Mouse (Mus musculus) frontal cortex, postnatal 25 days (tissue): ENCODE results near the gene Mfsd6.
A peak's percentile ranks its signal among the peaks of the same experiment; 100 is the strongest.

Experiments used
- DNase-seq, 2 experiments: peaks; one replicate each; pipeline ENCODE4 v3.0.0; 2022; ENCODE audit warnings: low spot score in 2 of 2

The Mfsd6 gene

DNA sequence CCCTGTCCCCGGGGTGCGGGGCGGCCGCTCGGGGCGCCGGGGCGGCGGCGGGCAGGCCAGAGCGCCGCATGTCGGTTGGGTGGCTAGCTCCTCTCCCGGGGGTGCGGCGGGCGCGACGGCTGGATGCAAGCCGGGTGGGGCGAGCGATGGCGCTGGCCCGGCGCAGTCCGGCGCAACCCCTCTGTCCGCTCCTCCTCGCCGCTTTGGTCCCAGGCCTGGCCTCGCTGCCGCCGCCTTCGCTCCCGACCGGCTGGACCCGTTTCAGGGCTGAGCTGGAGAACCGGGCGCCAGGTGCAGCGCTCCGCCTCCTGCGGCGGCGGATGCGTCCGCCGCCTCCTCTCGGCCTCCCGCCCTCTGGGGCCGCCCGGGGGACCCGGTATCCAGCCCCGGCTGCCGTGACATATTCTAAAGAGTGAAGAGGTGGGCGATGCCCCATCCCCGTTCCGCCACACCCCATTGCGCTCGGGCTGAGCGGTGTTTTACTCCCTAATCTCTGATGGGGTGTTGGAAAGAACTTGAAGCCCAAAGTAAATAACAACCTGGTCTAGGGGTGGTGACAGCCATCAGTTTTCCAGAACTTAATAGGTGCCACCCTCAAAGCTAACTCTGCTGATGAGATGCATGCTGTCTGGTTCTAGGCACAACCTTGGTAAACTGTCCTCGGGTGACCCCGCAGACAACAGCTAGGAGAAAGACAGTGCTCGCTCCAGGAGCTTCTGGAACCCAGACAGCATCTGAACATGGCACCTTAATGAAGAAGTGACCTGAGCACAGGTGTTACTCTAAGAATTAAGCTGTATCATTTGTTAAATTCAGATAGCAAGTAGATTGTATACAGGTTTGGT, at the start of gene Mfsd6:
Mfsd6 (minus strand) TSS at position 407 of the 845 bp plus-strand sequence.
- peak; percentile 27 to 31 for DNase-seq

- DNase-seq, result no peak
These were observed 38.2 kb upstream of the Mfsd6 start for GRCm38 (mm10) chr1:52765176-52766111.

- DNase-seq, result no peak
These were observed 36.9 kb upstream of the Mfsd6 start for GRCm38 (mm10) chr1:52763894-52764809.

DNA sequence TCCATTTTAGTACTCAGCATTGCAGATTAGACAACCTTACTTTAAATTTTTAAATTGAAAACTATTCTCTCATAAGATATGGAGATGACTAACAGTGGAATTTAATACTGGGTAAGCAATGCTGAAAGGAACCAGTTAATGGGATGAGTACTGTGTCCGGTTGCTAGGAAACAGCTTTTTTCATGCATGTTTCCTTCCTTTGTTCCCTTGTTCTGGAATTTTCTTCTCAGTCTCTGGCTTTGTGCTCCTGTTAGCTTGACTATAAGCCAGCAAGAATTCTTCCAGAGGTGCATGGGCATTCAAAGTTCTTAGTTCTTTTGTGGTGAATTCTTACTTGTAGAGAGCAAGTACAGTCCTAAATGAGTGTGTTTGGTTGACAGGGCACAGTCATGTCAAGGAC, 30.9 kb upstream of the Mfsd6 start:
- no peak for DNase-seq

DNA sequence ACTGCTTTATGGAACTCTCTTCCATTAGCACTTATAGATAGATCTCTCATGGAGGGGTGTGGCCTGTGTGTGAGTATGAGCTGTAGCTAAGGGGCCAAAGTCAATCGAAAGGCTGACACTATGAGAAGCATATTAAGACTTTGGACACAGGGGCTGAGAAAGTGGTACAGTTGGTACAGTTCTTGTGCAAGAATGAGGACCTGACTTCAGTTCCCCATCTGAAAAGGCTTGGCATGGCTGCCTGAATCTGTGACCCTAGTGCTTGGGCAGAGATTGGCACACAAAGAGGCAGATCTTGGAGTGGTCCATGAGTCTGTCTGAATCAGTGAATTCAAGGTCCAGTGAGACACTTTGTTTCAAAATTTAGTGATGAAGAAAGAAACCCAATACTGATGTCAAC, 27.1 kb upstream of the Mfsd6 start:
- no peak for DNase-seq

- DNase-seq, result no peak
These were observed 26.6 kb upstream of the Mfsd6 start for GRCm38 (mm10) chr1:52753828-52754227.

- no peak for DNase-seq
These were observed 25.4 kb upstream of the Mfsd6 start for GRCm38 (mm10) chr1:52752706-52753105.

GRCm38 (mm10) chr1:52751634-52752033, 24.4 kb upstream of the Mfsd6 start:
- no peak for DNase-seq

GRCm38 (mm10) chr1:52749978-52750377, 22.7 kb upstream of the Mfsd6 start:
- no peak for DNase-seq

GRCm38 (mm10) chr1:52748260-52748659, 21.0 kb upstream of the Mfsd6 start:
- peak; percentile 47 to 59 for DNase-seq

DNA sequence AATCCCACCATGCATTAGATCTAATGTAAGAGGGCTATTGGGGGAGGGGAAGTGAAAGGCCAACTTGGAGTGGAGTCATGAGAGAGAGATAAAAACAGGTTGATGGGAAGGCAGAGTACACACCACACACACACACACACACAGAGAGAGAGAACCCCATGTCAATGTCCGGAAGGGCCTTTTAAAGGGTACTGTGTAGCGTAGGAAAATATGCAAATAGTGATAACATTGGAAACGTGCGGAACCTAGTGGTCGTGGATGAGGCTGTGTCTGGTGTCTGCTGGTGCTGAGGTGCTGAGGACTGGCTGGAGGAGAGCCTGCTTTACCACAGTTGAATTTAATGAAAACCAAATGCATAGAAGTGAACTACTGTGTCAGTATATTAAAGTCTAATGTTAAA, 15.3 kb upstream of the Mfsd6 start:
- DNase-seq, result no peak

DNA sequence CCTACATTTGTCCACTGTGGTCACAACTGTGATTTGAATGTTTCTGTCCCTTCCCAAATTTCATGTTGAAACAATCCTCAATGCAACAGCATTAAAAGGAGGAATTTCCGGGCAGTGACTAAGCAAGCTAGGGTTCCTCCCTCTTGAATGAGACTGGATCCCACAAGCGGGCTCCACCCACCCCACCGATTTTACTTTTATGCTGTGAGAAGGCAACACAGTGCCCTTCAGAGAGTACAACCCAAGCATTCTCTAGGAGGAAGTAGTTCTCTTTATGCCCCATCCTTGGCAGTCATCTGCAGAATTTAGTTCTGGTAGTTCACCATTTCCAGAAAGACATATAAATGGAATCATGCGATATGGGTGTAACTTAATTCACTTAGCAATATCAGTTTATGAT, 6.9 kb upstream of the Mfsd6 start:
- DNase-seq, result no peak

DNA sequence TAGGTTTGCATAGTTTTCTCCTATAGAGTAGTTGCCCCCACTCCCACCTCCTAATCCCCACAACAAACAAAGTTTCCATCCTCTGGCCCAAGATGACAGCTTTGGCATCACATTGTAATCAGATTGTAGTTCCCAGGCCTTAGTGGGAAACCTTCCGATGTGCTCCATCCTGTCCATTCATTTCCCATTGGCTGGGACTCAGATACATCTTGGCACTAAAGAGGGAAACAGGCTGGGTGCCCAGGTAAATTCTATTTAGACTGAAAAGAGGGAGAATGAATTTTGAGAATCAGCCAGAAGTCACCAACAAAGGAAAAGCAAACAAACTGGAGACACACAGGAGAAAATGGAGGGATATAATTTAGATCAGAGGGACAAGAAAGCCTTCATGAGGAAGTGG, 3.0 kb upstream of the Mfsd6 start:
- DNase-seq, result no peak

DNA sequence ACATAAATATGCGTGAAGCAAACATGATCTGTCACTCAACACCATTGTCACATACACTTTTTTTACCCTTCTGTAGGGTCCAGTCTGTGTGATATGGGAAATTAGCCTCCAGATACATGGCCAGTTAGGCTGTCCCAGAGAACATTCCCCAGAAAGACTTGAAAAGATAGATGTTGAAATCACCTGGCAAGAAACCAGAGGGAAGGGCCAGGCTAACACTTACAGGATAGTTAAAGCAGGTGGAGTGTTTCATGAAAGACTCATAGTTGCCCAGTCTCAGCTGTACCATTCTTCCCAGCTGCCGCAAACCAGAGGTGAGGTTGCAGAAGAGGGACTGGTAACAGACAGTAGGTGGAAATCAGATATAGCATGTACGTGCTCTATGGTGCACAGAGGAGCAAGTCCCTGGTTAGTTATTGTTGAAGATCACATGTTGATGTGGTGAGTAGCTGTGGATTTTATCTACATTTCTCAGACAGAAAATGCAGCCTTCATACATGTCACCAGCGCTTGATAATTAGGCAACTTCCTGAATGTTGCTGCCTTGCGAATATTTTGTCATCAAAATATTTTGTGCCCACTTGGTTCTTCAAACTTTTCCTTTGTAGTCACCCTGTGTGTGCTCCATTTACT, 1.7 kb upstream of the Mfsd6 start:
- no peak for DNase-seq

- DNase-seq, result peak; percentile 27 to 34
These were observed 749 bp downstream of the Mfsd6 start for GRCm38 (mm10) chr1:52726371-52727055.

DNA sequence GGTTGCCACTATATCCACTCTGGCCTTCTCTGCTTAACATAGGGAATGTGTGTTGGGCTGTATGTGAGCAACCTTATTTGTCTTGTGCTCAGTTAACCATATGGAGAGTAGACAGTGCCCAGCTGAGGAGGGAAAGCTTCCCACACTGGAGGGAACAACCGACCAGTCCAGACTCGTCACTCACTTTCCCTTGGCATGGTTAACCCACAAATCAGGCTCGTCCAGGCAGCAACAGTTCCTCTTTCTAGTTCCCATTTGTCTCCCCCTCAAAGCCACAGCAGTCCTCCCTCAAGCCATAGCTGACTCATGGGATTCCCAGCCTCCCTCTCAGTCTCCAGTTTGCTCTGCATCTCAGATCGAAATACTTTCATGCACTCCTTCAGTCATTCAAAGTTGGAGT, 4.7 kb downstream of the Mfsd6 start:
- no peak for DNase-seq

- no peak for DNase-seq
These were observed 8.2 kb downstream of the Mfsd6 start for GRCm38 (mm10) chr1:52719096-52719495.

DNA sequence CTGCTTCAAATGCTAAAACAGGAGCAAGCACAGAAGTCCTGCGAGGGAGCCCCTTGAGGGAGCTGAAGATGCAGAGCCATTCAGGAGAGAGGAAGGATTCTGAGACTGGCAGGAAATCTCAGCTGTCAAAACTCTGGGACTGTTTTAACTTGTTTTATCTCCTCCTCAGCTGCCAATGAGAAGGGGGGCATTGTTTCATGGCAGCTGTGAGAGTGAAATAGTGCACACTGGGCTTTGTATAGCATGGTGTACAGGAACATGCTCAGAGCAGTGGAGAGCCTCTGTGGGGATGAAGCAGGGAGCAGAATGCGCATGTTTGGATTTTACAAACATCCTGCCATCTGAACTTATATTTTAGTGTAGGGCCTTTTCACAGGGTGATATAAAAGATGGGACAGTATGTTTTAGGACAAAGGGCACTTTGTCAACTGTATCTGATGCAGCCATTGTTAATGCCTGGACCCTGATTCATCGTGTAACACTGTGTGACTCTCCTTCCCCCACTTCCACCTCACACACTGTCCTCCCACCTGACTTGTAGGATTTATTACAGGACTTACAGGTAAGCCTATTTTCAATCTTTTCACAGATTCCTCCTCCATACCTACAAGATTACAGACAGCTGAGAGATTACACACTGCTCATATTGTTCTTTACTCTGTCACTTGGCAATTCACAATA, 9.1 kb downstream of the Mfsd6 start:
- DNase-seq, result no peak

DNA sequence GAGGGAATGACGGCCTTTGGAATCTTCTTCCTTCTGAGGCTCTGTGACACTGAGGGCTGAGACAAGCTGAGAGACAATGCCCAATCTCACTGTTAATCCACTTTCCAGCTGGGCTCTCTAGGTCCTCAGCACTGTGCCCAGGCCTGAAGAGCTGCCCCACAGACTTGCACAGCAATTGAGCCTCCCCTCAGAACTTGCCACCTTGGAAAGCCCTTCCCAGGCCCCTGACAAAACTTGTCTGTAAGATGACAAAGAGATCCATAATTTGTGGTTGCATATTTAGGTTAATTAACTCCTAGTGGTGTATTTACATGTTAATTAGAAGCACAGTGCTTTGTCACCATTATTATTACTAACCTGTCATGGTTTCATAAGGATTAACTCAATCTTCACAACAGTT, 12.8 kb downstream of the Mfsd6 start:
- no peak for DNase-seq

DNA sequence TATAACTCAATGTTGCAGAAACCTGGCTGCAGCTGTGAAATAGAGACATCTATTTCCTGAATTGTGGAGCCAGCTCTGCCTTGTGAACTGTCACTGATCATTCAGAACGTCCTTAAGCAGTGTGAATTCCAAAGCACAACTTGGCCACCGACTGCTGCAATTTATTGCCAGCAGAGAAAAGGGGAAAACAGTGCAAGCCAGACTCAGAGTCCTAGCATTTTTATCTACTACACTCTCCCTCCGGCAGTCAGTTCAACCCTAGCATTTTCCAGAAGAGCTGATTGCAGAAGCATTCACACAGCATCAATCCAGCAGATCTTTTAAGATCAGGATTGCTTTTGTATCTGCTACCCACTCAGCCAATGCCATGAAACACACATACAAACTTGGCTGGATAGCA, 13.2 kb downstream of the Mfsd6 start:
- DNase-seq, result no peak
